Mouse (Mus musculus) inflammation-experienced regulatory T-cells (primary cell): ENCODE data around the gene Itgb7. TPM values are rescaled to one million over a fixed set of nuclear protein-coding genes. Genes with fewer than 3 reads are reported as not detected.

Source experiments
- polyA plus RNA-seq, 2 experiments: library from polyadenylated mRNA; unstranded; fragments of 100-300 nt; shearing (Covaris generic); gene quantifications; one replicate each; pipeline ENCODE4 v1.2.1; 2017

Gene Itgb7
- 1,000 to 10,000 TPM; 1,270 to 1,388 TPM for polyA plus RNA-seq

GRCm38 (mm10) chr15:102231748-102232147 is at the start of gene Itgb7:
TSS of gene Itgb7 (minus strand) at chr15:102231944.

GRCm38 (mm10) chr15:102279092-102279782 is 47.5 kb upstream of the Itgb7 start, which contains the start of gene Mfsd5:
TSS of gene Mfsd5 (plus strand) at chr15:102279454.

GRCm38 (mm10) chr15:102270274-102270960 is 38.7 kb upstream of the Itgb7 start, which contains the start of gene Gm9918:
TSS of gene Gm9918 (plus strand) at chr15:102270563.

GRCm38 (mm10) chr15:102257202-102258075 is 25.7 kb upstream of the Itgb7 start, which contains the start of gene Rarg:
TSS of gene Rarg (minus strand) at chr15:102257517.

GRCm38 (mm10) chr15:102204674-102205505 is 26.9 kb downstream of the Itgb7 start, which contains the start of gene Csad:
TSS of gene Csad (minus strand) at chr15:102204724.

GRCm38 (mm10) chr15:102202971-102203834 is 28.5 kb downstream of the Itgb7 start, which contains the start of gene Zfp740:
TSS of gene Zfp740 (plus strand) at chr15:102203249.

Other genes with a start within 250 kb of the Itgb7 start
- 1 to 10 TPM; 1.7 to 2.4 TPM for gene Krt8, start 227.5 kb downstream of the Itgb7 start, polyA plus RNA-seq
- gene Krt18, start 203.8 kb downstream of the Itgb7 start, polyA plus RNA-seq = 1 to 10 TPM in 1 of 2 experiments, under 1 TPM in 1; 0.71 to 6.2 TPM
- gene Eif4b, start 158.2 kb downstream of the Itgb7 start, polyA plus RNA-seq = 10 to 100 TPM; 96.9 to 97.9 TPM
- 1 to 10 TPM; 2.7 to 3.6 TPM for gene Tns2, start 131.5 kb downstream of the Itgb7 start, polyA plus RNA-seq
- gene Spryd3, start 95.7 kb downstream of the Itgb7 start, polyA plus RNA-seq = 10 to 100 TPM; 55.1 to 62.1 TPM
- gene Igfbp6, start 87.6 kb downstream of the Itgb7 start, polyA plus RNA-seq = 1 to 10 TPM in 1 of 2 experiments, not detected in 1; 1.7 TPM
- 1 to 10 TPM; 2.2 TPM for gene Soat2, start 81.4 kb downstream of the Itgb7 start, polyA plus RNA-seq
- gene Zfp740, start 28.7 kb downstream of the Itgb7 start, polyA plus RNA-seq = 100 to 1,000 TPM in 1 of 2 experiments, 10 to 100 TPM in 1; 94.4 to 103 TPM
- gene Csad, start 27.2 kb downstream of the Itgb7 start, polyA plus RNA-seq = 10 to 100 TPM; 23.9 to 26.0 TPM
- gene Rarg, start 25.6 kb upstream of the Itgb7 start, polyA plus RNA-seq = 10 to 100 TPM; 37.3 to 41.8 TPM
- under 1 TPM in 1 of 2 experiments, not detected in 1; 0.34 TPM for gene Gm9918, start 38.6 kb upstream of the Itgb7 start, polyA plus RNA-seq
- 100 to 1,000 TPM; 101 to 121 TPM for gene Mfsd5, start 47.5 kb upstream of the Itgb7 start, polyA plus RNA-seq
- 1 to 10 TPM in 1 of 2 experiments, under 1 TPM in 1; 0.60 to 1.9 TPM for gene Espl1, start 64.3 kb upstream of the Itgb7 start, polyA plus RNA-seq
- 100 to 1,000 TPM; 410 to 478 TPM for gene Pfdn5, start 94.2 kb upstream of the Itgb7 start, polyA plus RNA-seq
- gene Myg1, start 99.8 kb upstream of the Itgb7 start, polyA plus RNA-seq = 10 to 100 TPM; 81.7 to 90.3 TPM
- 10 to 100 TPM; 50.8 to 79.0 TPM for gene Aaas, start 118.8 kb upstream of the Itgb7 start, polyA plus RNA-seq
- under 1 TPM in 1 of 2 experiments, not detected in 1; 0.33 TPM for gene Sp7, start 135.2 kb upstream of the Itgb7 start, polyA plus RNA-seq
- gene Sp1, start 174.2 kb upstream of the Itgb7 start, polyA plus RNA-seq = 10 to 100 TPM; 14.5 to 14.9 TPM
- under 1 TPM; 0.38 to 0.94 TPM for gene Amhr2, start 213.4 kb upstream of the Itgb7 start, polyA plus RNA-seq
- 100 to 1,000 TPM; 513 to 642 TPM for gene Prr13, start 227.1 kb upstream of the Itgb7 start, polyA plus RNA-seq
- gene Pcbp2, start 238.6 kb upstream of the Itgb7 start, polyA plus RNA-seq = 100 to 1,000 TPM in 1 of 2 experiments, 10 to 100 TPM in 1; 95.8 to 136 TPM